Mouse (Mus musculus) liver, postnatal 0 days (tissue): Measurements from ENCODE around the gene 4921524J17Rik.

Experiments used
- CTCF ChIP-seq: sonication (generic); IDR thresholded peaks from 2 replicates; pipeline ENCODE4 v1.5.1; 2016; ENCODE audit warnings: antibody characterized with exemption, low read depth
- EP300 ChIP-seq: IDR thresholded peaks from 2 replicates; pipeline ENCODE4 v1.6.1; 2016; ENCODE audit warnings: antibody characterized with exemption, low read depth, mild to moderate bottlenecking

DNA sequence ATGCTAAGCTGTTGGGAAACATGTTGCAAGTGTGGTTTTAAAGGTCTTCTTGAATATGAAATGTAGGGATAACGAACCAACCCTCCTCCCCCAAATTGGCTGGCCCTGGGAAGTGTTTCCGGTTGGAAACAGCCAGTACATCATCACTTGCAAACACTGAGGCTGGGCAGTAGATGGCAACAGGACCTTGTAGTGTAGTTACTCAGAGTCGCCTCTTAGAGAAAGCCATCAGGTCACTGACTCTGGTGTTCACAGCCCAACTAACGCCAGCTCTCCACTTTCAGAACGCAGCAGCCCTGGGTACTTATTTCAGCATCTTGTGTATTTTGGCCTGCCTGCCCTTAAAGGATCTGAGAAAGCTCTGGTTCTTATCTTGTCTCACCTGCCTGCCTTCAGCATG lies 28.2 kb upstream of the 4921524J17Rik start:
- TF ChIP-seq CTCF, result peak; percentile 67
- TF ChIP-seq EP300, result no peak
